18 mouse cellular contexts compared by ENCODE assay signal in the genomic region with DNA sequence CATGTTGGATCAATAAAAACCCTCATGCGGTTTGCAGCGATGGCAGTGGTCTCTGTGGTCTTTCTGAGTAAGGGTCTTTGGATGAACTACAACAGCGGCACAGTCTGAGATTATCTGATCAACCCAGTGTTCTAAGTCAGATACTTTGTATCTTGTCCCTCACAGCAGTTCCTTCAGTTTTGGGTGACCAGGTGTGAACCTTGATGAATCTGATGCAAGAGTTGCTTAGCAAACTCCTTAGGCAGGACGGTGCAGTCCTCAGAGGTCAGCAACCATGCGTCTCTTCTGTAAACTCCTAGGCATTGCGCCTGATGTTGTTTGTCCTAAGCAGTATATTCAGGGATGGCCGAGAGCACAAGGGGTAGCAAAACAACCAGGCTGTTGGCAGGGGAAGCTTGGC. TPM values are rescaled to one million over a fixed set of nuclear protein-coding genes. Genes with fewer than 3 reads are reported as not detected.
"Had no signal": no experiment of that assay in that cellular context is flagged by ENCODE, and none has a peak within 500 bp of the region (broad histone marks: within the 10 kb centered on the region; RNA-seq: fewer than 3 reads in every experiment).

No protein-coding gene starts in this region.

- H3K9ac ChIP-seq: neural tube, embryonic 12.5 days; neural tube, embryonic 13.5 days; neural tube, embryonic 15.5 days; stomach, embryonic 15.5 days had no signal

- DNase-seq: retina, postnatal 1 day; right cerebral cortex, adult 18-20 months; right cerebral cortex, postnatal 14 days; right cerebral cortex, postnatal 25 days; right cerebral cortex, postnatal 4 days; spleen, adult 18-20 months; thymus, adult 18-20 months; thymus, adult 2 months; thymus, postnatal 14 days; thymus, postnatal 25 days; thymus, postnatal 36 days; thymus, postnatal 4 days had no signal

- H3K4me1 ChIP-seq: neural tube, embryonic 12.5 days; neural tube, embryonic 13.5 days; neural tube, embryonic 15.5 days; stomach, embryonic 15.5 days had no signal

- H3K27ac ChIP-seq: neural tube, embryonic 12.5 days; neural tube, embryonic 13.5 days; neural tube, embryonic 15.5 days; stomach, embryonic 15.5 days; stomach, postnatal 0 days had no signal

- H3K4me2 ChIP-seq: neural tube, embryonic 12.5 days; neural tube, embryonic 13.5 days; neural tube, embryonic 15.5 days; stomach, embryonic 15.5 days had no signal

- H3K36me3 ChIP-seq: neural tube, embryonic 12.5 days; neural tube, embryonic 13.5 days; neural tube, embryonic 15.5 days; stomach, embryonic 15.5 days had no signal

- H3K27me3 ChIP-seq: neural tube, embryonic 12.5 days; neural tube, embryonic 13.5 days; neural tube, embryonic 15.5 days; stomach, embryonic 15.5 days had no signal

- H3K4me3 ChIP-seq: neural tube, embryonic 12.5 days; neural tube, embryonic 13.5 days; neural tube, embryonic 15.5 days; stomach, embryonic 15.5 days had no signal

- H3K9me3 ChIP-seq: neural tube, embryonic 12.5 days; neural tube, embryonic 13.5 days; neural tube, embryonic 15.5 days; stomach, embryonic 15.5 days had no signal

RNA-seq across cellular contexts. Expression of gene Kl, which starts 48.7 kb away (rescaled TPM):
- total RNA-seq: neutrophil, adult 5-6 weeks had no signal
